Mouse (Mus musculus) B cell, adult 2 months (primary cell): ENCODE data around the gene Smad6.
A peak's percentile ranks its signal among the peaks of the same experiment; 100 is the strongest.

Source experiments
- DNase-seq, 2 experiments: peaks; one replicate each; pipeline ENCODE4 v3.0.0; 2022

Gene Smad6

GRCm38 (mm10) chr9:64021853-64022561 lies at the start of gene Smad6:
Gene Smad6 (minus strand): TSS chr9:64022059.
- DNase-seq: peak; percentile 51 to 55

- no peak for DNase-seq
These were observed 48.8 kb upstream of the Smad6 start for GRCm38 (mm10) chr9:64070674-64071073.

GRCm38 (mm10) chr9:64069131-64069530 lies 47.3 kb upstream of the Smad6 start:
- DNase-seq: no peak

- DNase-seq: no peak
These were observed 46.7 kb upstream of the Smad6 start for GRCm38 (mm10) chr9:64068571-64068970.

GRCm38 (mm10) chr9:64067787-64068186 lies 45.9 kb upstream of the Smad6 start:
- no peak for DNase-seq

- DNase-seq: peak; percentile 34
These were observed 38.2 kb upstream of the Smad6 start for GRCm38 (mm10) chr9:64060033-64060539.

- DNase-seq: no peak
These were observed 36.2 kb upstream of the Smad6 start for GRCm38 (mm10) chr9:64057903-64058650.

GRCm38 (mm10) chr9:64055162-64055561 lies 33.3 kb upstream of the Smad6 start:
- DNase-seq: no peak

- no peak for DNase-seq
These were observed 31.9 kb upstream of the Smad6 start for GRCm38 (mm10) chr9:64053786-64054185.

GRCm38 (mm10) chr9:64051241-64051640 lies 29.4 kb upstream of the Smad6 start:
- DNase-seq: no peak

GRCm38 (mm10) chr9:64050513-64051065 lies 28.7 kb upstream of the Smad6 start:
- no peak for DNase-seq

- DNase-seq: peak; percentile 77 to 81
These were observed 27.9 kb upstream of the Smad6 start for GRCm38 (mm10) chr9:64049471-64050380.

- DNase-seq: no peak
These were observed 23.4 kb upstream of the Smad6 start for GRCm38 (mm10) chr9:64045117-64045890.

- no peak for DNase-seq
These were observed 22.5 kb upstream of the Smad6 start for GRCm38 (mm10) chr9:64044343-64044742.

- DNase-seq: no peak
These were observed 21.1 kb upstream of the Smad6 start for GRCm38 (mm10) chr9:64042911-64043310.

- DNase-seq: no peak
These were observed 20.4 kb upstream of the Smad6 start for GRCm38 (mm10) chr9:64042216-64042615.

GRCm38 (mm10) chr9:64029908-64030631 lies 8.2 kb upstream of the Smad6 start:
- DNase-seq: peak; percentile 22 to 24

GRCm38 (mm10) chr9:64025565-64025964 lies 3.7 kb upstream of the Smad6 start:
- peak; percentile 65 to 69 for DNase-seq

GRCm38 (mm10) chr9:64024976-64025375 lies 3.1 kb upstream of the Smad6 start:
- DNase-seq: peak; percentile 17 to 18

- DNase-seq: peak; percentile 87 to 88
These were observed 905 bp upstream of the Smad6 start for GRCm38 (mm10) chr9:64022562-64023366.
